ENCODE assay signal across 19 mouse cellular contexts in the genomic region with DNA sequence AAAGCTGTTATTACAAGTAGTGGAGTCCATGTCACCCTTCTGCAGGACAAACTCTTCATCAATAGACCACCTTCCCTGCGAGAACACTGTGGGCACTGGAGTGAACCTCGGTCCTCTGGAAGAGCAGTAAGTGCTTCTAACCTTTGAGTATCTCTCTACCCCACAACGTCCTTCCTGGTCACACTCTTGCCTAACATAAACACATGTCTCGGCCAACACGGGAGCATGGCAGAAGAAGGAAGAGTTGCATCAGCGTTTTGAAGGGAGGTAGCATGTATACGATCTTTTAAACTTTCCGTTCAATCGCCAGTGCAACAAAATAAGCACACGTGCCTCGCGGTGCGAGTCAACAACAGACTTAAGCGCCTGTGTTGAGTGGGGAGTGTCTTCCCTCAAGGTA. TPM values are rescaled to one million over a fixed set of nuclear protein-coding genes. Genes with fewer than 3 reads are reported as not detected.
"Had no signal": no experiment of that assay in that cellular context is flagged by ENCODE, and none has a peak within 500 bp of the region (broad histone marks: within the 10 kb centered on the region; RNA-seq: fewer than 3 reads in every experiment).

No protein-coding gene starts in this region.

- DNase-seq: liver; liver, embryonic 13.5 days; liver, postnatal 0 days; lung, adult 18-20 months; lung, adult 2 months; lung, embryonic 14.5 days; lung, postnatal 10 days; lung, postnatal 14 days; lung, postnatal 36 days; midbrain, embryonic 14.5 days had no signal

- ATAC-seq: liver, embryonic 12.5 days; liver, postnatal 0 days; lung, postnatal 0 days; midbrain, embryonic 13.5 days; midbrain, embryonic 15.5 days; midbrain, embryonic 16.5 days had no signal

RNA-seq across cellular contexts. Expression of a gene that starts 24.7 kb away (rescaled TPM):
- total RNA-seq: left cerebral cortex, adult 2 months; megakaryocyte, adult 5-6 weeks; megakaryocyte-erythroid progenitor cell, adult 5-6 weeks; monocyte, adult 5-6 weeks had no signal
